Mouse (Mus musculus) limb, embryonic 14.5 days (tissue): ENCODE results near the gene Sclt1. TPM values are rescaled to one million over a fixed set of nuclear protein-coding genes. Genes with fewer than 3 reads are reported as not detected.

Experiments
- ATAC-seq: fragments of 200-750 bp; cut with Nextera tagmentation; 2 replicates; pipeline ENCODE4 v1.8.0; 2017; ENCODE audit warnings: low read depth, moderate number of reproducible peaks, moderate TSS enrichment; ENCODE audit not compliant: low FRiP score
- DNase-seq: peaks from one replicate; pipeline ENCODE4 v3.0.0-alpha.2; 2015; ENCODE audit warnings: low spot score
- H3K27ac ChIP-seq: fragments of 300-500 bp; sonication (generic); replicated peaks from 2 replicates; pipeline ENCODE4 v1.5.1; 2014; ENCODE audit warnings: low read depth, mild to moderate bottlenecking, low read length, moderate library complexity, mixed read lengths
- H3K27me3 ChIP-seq: fragments of 300-500 bp; sonication (generic); 2 replicates; pipeline ENCODE4 v1.6.1; 2014; ENCODE audit warnings: low read length, mixed read lengths; ENCODE audit not compliant: control insufficient read depth, insufficient read depth
- H3K36me3 ChIP-seq: fragments of 300-500 bp; sonication (generic); 2 replicates; pipeline ENCODE4 v1.6.1; 2014; ENCODE audit warnings: mild to moderate bottlenecking, low read length, moderate library complexity, mixed read lengths; ENCODE audit not compliant: control insufficient read depth, insufficient read depth
- H3K4me1 ChIP-seq: fragments of 300-500 bp; sonication (generic); 2 replicates; pipeline ENCODE4 v1.6.1; 2014; ENCODE audit warnings: antibody characterized with exemption, low read length, mixed read lengths; ENCODE audit not compliant: control insufficient read depth, insufficient read depth
- H3K4me2 ChIP-seq: fragments of 300-500 bp; sonication (generic); replicated peaks from 2 replicates; pipeline ENCODE4 v1.6.1; 2014; ENCODE audit warnings: low read depth, mild to moderate bottlenecking, low read length, moderate library complexity; ENCODE audit not compliant: severe bottlenecking
- H3K4me3 ChIP-seq: fragments of 300-500 bp; sonication (generic); replicated peaks from 2 replicates; pipeline ENCODE4 v1.5.1; 2014; ENCODE audit warnings: low read length
- H3K9ac ChIP-seq: fragments of 300-500 bp; sonication (generic); 2 replicates; pipeline ENCODE4 v1.6.1; 2014; ENCODE audit warnings: mild to moderate bottlenecking, low read depth, low read length, moderate library complexity; ENCODE audit not compliant: severe bottlenecking
- H3K9me3 ChIP-seq: fragments of 300-500 bp; sonication (generic); 2 replicates; pipeline ENCODE4 v1.6.1; 2016; ENCODE audit warnings: low read length; ENCODE audit not compliant: control insufficient read depth
- POLR2A ChIP-seq: fragments of 200-500 bp; IDR thresholded peaks from 2 replicates; pipeline ENCODE4 v1.8.0; 2012; ENCODE audit warnings: inconsistent platforms, mild to moderate bottlenecking, moderate library complexity, borderline replicate concordance; ENCODE audit not compliant: insufficient read depth, insufficient read length; ENCODE audit errors: extremely low read depth
- WGBS: fragments of 180-500 bp; shearing (Covaris S2); extraction: QIAGEN DNeasy Blood & Tissue Kit; methylation state at CpG from one replicate; pipeline ENCODE4 v1.1.7; 2014; 5-methylcytosine and 5-hydroxymethylcytosine counted together
- polyA plus RNA-seq, 2 experiments: library from polyadenylated mRNA; depleted of rRNA in 1 of 2; stranded (reverse) in 1 of 2; unstranded in 1 of 2; fragments of >200 nt; fragmentation: Nextera tagmentation in 1 of 2; extraction: Ambion mirVana in 1 of 2; gene quantifications; 2 replicates each; pipeline versions ENCODE4 v1.2.1 to v1.2.3; 2012 to 2014

The Sclt1 gene
- polyA plus RNA-seq, 2 experiments, result 15.2 to 20.0 TPM

- no peaks in the 10 kb centered on the region for H3K9me3 ChIP-seq
- H3K27ac ChIP-seq, result no peak overlapping the region
- peaks cover 21% of the 10 kb centered on the region for H3K36me3 ChIP-seq
- TF ChIP-seq POLR2A, result no peak
- 0 out of 2 replicates have a peak, but pooled peaks cover 3% of the 10 kb centered on the region for H3K4me1 ChIP-seq
- ATAC-seq, result no peak
- no peak overlapping the region for H3K4me2 ChIP-seq
- 95% methylated on average over 8 of the region's 8 CpGs for WGBS
- H3K4me3 ChIP-seq, result no peak overlapping the region
- no peak for DNase-seq
- H3K27me3 ChIP-seq, result no peaks in the 10 kb centered on the region
- no peak overlapping the region for H3K9ac ChIP-seq
Measured at GRCm38 (mm10) chr3:41597036-41597435, 145.3 kb downstream of the Sclt1 start.

DNA sequence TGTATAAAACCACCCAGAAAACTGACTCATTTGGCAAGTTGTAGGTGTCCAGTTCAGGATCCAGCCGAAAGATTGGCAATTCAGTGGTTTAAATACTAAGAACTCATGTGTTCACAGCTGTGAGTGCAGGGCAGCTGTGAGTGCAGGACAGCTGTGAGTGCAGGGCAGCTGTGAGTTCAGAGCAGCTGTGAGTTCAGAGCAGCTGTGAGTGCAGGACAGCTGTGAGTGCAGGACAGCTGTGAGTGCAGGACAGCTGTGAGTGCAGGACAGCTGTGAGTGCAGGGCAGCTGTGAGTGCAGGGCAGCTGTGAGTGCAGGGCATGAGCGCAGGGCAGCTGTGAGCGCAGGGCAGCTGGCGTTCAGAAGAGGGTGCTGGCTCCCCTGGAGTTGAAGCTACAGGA is 147.3 kb downstream of the Sclt1 start:
- no peaks in the 10 kb centered on the region for H3K27me3 ChIP-seq

GRCm38 (mm10) chr3:41594097-41594879 is 148.0 kb downstream of the Sclt1 start:
- Histone ChIP-seq H3K4me1 (peaks cover 3% of the 10 kb centered on the region; the same call in 1 of the 2 replicates), H3K4me2 (no peak overlapping the region), H3K27me3 (no peaks in the 10 kb centered on the region), H3K4me3 (no peak overlapping the region), H3K9ac (no peak overlapping the region), H3K27ac (no peak overlapping the region), H3K9me3 (no peaks in the 10 kb centered on the region), H3K36me3 (peaks cover 15% of the 10 kb centered on the region)
- DNase-seq, result no peak
- ATAC-seq, result no peak
- 63% methylated on average over 9 of the region's 9 CpGs for WGBS
- TF ChIP-seq POLR2A, result no peak

More for the DNA sequence above, 147.3 kb downstream of the Sclt1 start:
- WGBS, result 95% methylated on average over 4 of the region's 4 CpGs
- H3K4me1 ChIP-seq, result 0 out of 2 replicates have a peak, but pooled peaks cover 3% of the 10 kb centered on the region
- no peak overlapping the region for H3K9ac ChIP-seq
- ATAC-seq, result no peak
- H3K9me3 ChIP-seq, result no peaks in the 10 kb centered on the region
- H3K4me3 ChIP-seq, result no peak overlapping the region
- H3K4me2 ChIP-seq, result no peak overlapping the region
- peaks cover 17% of the 10 kb centered on the region for H3K36me3 ChIP-seq
- TF ChIP-seq POLR2A, result no peak
- no peak for DNase-seq
- H3K27ac ChIP-seq, result no peak overlapping the region

DNA sequence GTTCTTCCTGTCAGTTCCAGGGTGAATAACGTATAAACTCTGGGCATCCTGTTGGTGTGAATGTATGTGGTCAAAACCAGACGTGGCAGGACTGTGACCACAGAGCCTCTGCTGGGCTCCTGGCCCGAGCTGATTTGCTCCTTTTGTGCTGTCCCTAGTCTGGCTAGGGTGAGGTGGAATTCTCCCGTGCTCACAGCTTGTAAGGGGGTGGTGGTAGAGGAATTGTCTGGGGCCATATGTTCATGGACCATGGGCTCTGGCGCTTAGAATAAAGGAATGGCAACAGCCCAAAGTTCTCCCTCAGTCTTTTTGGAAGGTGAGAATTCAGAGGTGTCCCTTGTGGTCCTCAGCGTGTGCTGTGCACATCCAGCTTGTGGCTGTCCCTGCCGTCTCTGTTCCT is 149.5 kb downstream of the Sclt1 start:
- DNase-seq (no peak), ATAC-seq (no peak)
- Histone ChIP-seq H3K9ac (no peak overlapping the region), H3K9me3 (no peaks in the 10 kb centered on the region), H3K27me3 (no peaks in the 10 kb centered on the region), H3K4me3 (no peak overlapping the region), H3K4me2 (no peak overlapping the region), H3K4me1 (peaks cover 13% of the 10 kb centered on the region; the same call in 1 of the 2 replicates), H3K27ac (no peak overlapping the region), H3K36me3 (peaks cover 7% of the 10 kb centered on the region)
- WGBS, result 84% methylated on average over 7 of the region's 7 CpGs
- no peak for TF ChIP-seq POLR2A

DNA sequence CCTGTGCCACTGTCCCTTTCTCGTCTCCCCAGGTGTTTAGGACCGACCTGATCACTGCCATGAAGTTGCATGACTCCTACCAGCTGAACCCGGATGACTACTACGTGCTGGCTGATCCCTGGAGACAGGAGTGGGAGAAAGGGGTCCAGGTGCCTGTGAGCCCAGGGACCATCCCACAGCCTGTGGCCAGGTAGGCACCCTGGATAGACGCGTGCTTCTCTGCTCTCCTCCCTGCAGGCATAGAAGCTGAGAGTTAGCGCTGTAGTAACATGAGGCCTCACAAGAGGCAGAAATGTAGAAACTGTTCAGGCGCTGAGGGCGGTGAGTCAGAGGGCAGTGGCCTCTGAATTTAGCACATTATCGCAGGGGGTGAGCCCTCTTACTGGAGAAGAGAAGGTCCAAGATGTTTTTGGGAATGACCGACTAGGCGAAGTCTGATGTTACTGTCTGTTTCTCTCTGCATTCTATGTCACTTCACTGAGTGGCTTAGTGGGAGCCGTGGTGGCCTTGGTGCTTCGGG is 150.6 kb downstream of the Sclt1 start:
- no peak overlapping the region for H3K4me2 ChIP-seq
- ATAC-seq (no peak), DNase-seq (no peak)
- H3K27ac ChIP-seq, result no peak overlapping the region
- no peaks in the 10 kb centered on the region for H3K9me3 ChIP-seq
- 95% methylated on average over 14 of the region's 14 CpGs for WGBS
- TF ChIP-seq POLR2A, result no peak
- no peak overlapping the region for H3K9ac ChIP-seq
- H3K4me1 ChIP-seq, result peaks cover 13% of the 10 kb centered on the region; the same call in 1 of the 2 replicates
- peaks cover 6% of the 10 kb centered on the region; the same call in 1 of the 2 replicates for H3K36me3 ChIP-seq
- H3K4me3 ChIP-seq, result no peak overlapping the region
- no peaks in the 10 kb centered on the region for H3K27me3 ChIP-seq
